Mouse (Mus musculus): ENCODE data around the gene Tm4sf1.
A peak's percentile ranks its signal among the peaks of the same experiment; 100 is the strongest.

Gene Tm4sf1

DNA sequence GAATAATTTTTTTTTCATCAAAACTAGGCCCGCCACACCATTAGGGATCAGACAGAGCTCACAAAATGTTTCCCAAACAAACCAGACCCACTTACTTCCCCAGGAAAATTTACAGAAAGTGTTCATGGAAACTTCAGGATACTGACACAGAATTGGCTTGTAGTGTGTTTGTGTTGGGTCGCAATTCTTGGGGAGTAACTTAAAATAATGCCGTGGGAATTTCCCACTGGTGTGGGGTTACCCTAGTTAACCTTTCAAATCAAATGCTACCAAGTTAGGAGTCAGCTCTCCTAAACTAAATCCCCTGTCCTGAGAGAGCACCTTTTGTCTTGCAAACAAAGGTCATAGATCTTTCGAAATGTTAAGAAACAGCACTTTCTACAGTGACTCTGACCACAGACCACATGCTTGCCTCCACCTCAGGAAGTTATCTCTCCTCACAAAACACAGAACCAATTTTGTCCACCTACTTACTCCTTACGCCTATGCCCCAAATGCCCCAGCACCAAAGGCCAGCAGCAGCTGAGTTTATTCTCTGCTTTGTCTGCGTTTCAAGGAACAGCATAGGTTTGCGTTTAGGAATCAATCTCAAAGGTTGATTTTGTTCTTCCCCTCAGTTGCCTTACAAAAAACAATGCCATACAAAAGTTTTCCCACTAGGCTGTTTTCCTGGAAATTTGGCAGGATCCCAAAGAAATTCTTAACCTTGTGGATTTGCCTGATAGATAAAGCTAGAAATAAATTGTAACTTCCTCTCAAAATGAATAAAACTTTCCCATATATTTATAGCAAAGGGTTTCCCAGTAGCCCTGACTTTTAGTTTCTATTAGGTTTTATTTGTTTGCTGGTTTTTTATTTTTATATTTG is 13.7 kb downstream of the Tm4sf1 start:
- no peak for DNase-seq (ENCODE audit: low spot score in 2 of 2)

DNA sequence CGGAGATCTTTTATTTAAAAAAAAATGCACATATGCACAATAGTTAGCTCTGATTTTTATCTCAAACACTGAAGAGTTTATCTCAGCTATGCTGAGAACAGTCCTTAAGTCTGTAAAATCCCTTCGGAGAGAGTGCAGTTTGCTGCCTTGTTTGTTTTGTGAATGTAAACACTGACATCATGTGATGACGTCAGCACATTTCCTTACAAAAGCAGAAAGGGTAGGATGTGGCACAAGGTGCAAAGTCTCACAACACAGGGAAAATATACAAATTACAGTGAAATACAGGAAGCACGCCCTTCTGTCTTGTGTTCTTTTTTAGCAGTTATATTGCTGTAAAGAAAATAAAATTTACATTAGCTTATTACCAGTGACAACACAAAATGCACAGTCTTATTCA is 14.3 kb downstream of the Tm4sf1 start:
- DNase-seq (ENCODE audit: low spot score in 2 of 2) = no peak

DNA sequence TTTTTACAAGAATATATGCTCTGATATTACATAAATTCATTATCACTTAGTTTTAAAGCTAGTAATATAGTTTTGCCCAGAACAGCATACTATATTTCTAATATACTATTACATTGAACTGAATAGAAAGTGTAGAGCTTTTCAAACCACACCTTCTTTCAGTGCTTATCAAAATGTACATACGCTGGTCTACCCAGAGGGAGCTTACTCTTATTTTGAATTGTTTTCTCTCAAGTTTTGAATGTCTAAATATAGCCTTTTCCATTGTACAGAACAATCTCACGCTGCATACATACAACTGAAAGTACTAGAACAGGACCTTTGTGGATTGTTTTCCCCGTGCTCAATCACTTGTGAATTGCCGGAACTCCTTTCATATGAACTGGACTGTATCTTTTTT is 23.6 kb downstream of the Tm4sf1 start:
- DNase-seq (ENCODE audit: low spot score in 2 of 2) = no peak

DNA sequence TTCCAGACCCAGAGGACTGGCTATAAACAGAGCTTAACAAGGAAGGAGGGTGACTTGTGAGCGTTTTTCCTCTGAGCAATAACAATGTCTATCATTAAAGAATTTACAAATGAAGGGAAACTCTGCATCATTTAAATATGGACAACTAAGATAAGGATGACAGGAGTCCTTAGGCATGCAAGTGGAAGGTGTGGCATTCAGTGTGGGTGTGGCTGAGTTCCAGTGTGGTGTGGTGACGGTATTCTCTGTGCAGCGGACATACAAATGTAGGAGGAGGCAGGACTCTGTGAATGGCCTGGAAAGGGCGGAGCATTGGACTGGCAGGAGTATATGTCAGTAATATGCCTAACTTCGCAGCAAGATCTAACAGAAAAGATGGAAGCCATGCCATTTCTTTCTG is 24.3 kb downstream of the Tm4sf1 start:
- no peak for DNase-seq (ENCODE audit: low spot score in 2 of 2)

DNA sequence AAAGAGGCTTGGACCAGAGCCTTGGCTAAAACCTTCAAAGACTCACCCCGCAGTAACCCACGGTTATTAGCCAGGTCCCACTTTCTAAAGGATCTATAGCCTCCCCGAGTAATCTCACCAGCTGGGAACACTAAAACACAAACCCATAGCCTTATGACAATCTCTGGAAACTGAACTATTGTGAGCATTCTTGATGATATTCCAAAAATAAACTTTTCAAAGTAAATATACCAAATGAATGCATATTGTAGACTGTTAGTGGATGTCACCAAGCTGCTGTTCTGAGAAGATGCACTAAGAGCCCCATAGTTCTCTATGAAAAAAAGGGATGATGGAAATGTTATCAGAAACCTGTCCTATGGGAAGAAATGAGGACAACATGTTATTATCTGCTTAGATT is 25.0 kb downstream of the Tm4sf1 start:
- DNase-seq (ENCODE audit: low spot score in 2 of 2) = no peak

DNA sequence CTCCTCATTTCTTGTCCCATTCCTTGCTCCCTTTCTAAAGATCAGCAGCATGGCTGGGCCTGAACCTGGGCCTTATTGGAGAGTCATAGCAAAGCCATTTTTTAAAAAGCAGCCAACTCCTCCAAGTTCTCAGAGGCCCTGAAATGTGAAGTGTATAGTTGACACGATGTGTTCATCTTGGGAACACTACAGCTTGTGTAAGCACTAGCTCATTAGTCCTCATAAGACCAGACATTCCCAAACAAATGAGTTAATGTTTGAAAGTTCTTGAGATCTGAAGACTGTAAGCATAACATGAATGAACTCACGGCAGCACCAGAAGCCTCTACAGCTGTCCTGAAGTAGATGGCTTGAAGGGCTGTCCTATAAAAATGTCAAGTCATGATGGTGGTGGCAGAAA is 32.8 kb downstream of the Tm4sf1 start:
- DNase-seq (ENCODE audit: low spot score in 2 of 2) = no peak

DNA sequence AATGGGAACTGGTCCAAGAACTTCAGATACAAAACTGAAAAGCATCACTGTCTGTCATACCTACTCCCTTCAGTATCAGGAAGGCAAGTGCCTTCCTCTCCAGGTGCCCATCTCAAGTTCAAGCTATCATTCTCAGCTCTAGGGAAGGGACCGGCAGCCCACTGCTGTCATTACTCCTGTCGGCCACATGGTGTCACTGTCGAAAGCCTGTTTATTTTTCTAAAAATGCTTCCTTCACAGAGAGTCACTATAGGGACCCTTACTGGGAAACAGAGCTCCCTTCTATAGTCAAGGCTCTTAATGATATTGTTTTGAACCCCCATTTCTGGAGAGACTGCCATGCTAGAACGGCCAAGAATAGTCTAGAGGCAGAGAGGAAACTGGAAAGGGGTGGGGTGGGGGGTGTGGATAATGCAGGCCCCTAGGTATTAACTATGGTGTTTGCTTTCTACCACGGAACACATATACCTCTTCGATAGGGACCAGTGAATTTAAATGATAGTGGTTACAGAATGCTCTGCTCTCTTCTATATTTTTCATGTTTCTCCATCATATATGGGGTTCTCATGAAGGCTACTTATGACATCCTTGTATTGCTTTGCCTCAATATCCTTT is 34.1 kb downstream of the Tm4sf1 start:
- DNase-seq (ENCODE audit: low spot score in 2 of 2) = peak; percentile 45 to 64

DNA sequence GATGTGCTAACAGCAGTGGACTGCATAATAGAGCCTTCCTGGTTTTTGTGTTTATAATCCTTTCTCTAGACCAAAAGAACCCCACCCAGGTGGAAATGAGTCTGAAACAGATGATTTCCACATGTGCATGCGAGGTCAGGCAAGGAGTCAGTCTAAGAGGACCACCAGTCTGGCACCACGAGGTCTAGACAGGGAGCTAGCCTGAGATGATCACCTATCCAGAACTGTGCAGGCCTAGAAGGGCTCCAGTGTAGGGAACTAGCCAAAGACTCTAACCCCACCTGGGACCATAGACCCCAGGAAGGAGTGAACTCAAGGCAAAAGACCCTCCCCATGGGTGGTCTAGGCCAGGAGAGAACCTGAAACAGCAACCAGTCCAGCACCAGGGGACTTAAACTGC is 48.7 kb downstream of the Tm4sf1 start:
- no peak for DNase-seq (ENCODE audit: low spot score in 2 of 2)

DNA sequence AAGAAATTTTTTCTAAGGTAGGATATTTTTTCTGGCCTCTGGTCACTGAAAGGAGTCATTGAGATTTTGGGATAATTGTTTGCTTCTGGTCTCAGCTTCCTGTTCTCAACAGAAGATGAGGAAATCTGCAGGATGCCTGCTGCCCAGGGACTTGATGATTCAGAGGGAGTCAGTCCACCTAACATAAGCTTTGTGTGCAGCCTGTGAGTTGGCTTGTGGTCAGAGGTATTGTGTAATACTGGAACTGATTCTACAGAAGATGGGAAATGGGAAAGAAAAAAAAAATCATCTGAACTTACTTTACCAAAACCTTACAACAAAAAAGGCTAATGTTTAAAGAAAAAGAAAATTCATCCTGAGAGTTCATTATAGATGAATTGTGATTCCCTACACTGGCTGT is 49.2 kb downstream of the Tm4sf1 start:
- no peak for DNase-seq (ENCODE audit: low spot score in 2 of 2)

DNA sequence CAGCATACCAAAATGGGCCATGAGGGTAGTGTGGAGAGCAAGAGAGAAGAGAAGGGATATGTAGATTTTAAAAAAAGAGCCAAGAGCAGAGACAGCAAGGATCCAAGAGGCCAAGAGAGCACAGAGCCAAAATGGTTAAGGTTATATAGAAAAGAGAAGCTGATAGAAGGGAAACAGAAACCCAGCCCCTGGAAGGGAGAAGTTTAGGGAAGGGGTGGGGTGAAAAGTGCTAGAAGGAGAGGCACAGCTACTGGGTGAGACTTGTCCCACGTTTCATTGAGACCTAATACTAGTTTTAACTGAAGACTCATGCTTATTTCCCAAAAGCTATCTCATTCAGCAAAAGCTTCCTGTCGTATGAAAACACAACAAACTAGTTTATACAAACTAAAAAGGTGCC is 56.5 kb downstream of the Tm4sf1 start:
- no peak for DNase-seq (ENCODE audit: low spot score in 2 of 2)

Data from frontal cortex, postnatal 36 days (tissue).